Mouse (Mus musculus) CH12.LX (cell line): ENCODE data around the gene Aldh3b2. TPM values are rescaled to one million over a fixed set of nuclear protein-coding genes. Genes with fewer than 3 reads are reported as not detected.

ENCODE experiments used
- DNase-seq: peaks from one replicate; pipeline ENCODE4 v3.0.0-alpha.2; 2013; ENCODE audit errors: extremely low read depth
- H3K27ac ChIP-seq: 2 replicates; pipeline ENCODE4 v1.5.1; 2012; ENCODE audit warnings: low read depth, mild to moderate bottlenecking, control low read depth, moderate library complexity; ENCODE audit not compliant: insufficient read depth
- H3K27me3 ChIP-seq: replicated peaks from 2 replicates; pipeline ENCODE3; 2012; ENCODE audit warnings: inconsistent platforms
- H3K36me3 ChIP-seq, 2 experiments: replicated peaks in 1 of 2; 2 replicates each; pipeline versions ENCODE3 to v1.6.1; 2012; ENCODE audit warnings: inconsistent platforms in 1 of 2, low read length in 1 of 2, mild to moderate bottlenecking in 1 of 2, mixed read lengths in 1 of 2, moderate library complexity in 1 of 2; ENCODE audit not compliant: control insufficient read depth in 1 of 2, insufficient read depth in 1 of 2
- H3K4me1 ChIP-seq, 2 experiments: 2 replicates each; pipeline ENCODE4 v1.6.1; 2012; ENCODE audit warnings: inconsistent platforms in 1 of 2, moderate library complexity in 1 of 2; ENCODE audit not compliant: insufficient read depth in 2 of 2, control insufficient read depth in 1 of 2
- H3K4me2 ChIP-seq: 2 replicates; pipeline ENCODE4 v1.6.1; 2012; ENCODE audit warnings: low read depth, mild to moderate bottlenecking, control low read depth; ENCODE audit not compliant: poor library complexity, insufficient read depth, severe bottlenecking
- H3K4me3 ChIP-seq, 3 experiments: fragments of 150-350 bp in 1 of 3; sonication (generic) in 1 of 3; replicated peaks in 1 of 3; 2 replicates each; pipeline versions ENCODE3 to v1.5.1; 2011 to 2012; ENCODE audit warnings: low read depth in 2 of 3, low read length in 2 of 3, mild to moderate bottlenecking in 2 of 3, moderate library complexity in 2 of 3, control low read depth in 1 of 3, improper control_type of control experiment in 1 of 3, inconsistent platforms in 1 of 3, mixed read lengths in 1 of 3; ENCODE audit not compliant: poor library complexity in 1 of 3
- H3K79me2 ChIP-seq: replicated peaks from 2 replicates; pipeline ENCODE4 v1.6.1; 2012; ENCODE audit warnings: mild to moderate bottlenecking, moderate library complexity; ENCODE audit not compliant: control insufficient read depth, poor library complexity, insufficient read depth, severe bottlenecking; ENCODE audit errors: extremely low read depth
- H3K9ac ChIP-seq: 2 replicates; pipeline ENCODE4 v1.6.1; 2012; ENCODE audit warnings: low read depth, mild to moderate bottlenecking, control low read depth, moderate library complexity; ENCODE audit not compliant: insufficient read depth
- H3K9me3 ChIP-seq: replicated peaks from 2 replicates; pipeline ENCODE3; 2012; ENCODE audit warnings: low read length, inconsistent platforms, mixed read lengths
- BHLHE40 ChIP-seq: IDR thresholded peaks from 2 replicates; pipeline ENCODE4 v1.6.1; 2011; ENCODE audit warnings: mild to moderate bottlenecking, low read depth, low read length, improper control_type of control experiment
- CHD2 ChIP-seq: IDR thresholded peaks from 2 replicates; pipeline ENCODE4 v1.6.1; 2011; ENCODE audit warnings: low read length, improper control_type of control experiment
- CTCF ChIP-seq, 2 experiments: IDR thresholded peaks in 1 of 2; conservative IDR thresholded peaks in 1 of 2; 2 replicates each; pipeline ENCODE4 v1.5.1; 2011 to 2012; ENCODE audit warnings: low read depth in 2 of 2, low read length in 2 of 2, improper control_type of control experiment in 1 of 2, inconsistent platforms in 1 of 2, mild to moderate bottlenecking in 1 of 2, moderate library complexity in 1 of 2
- EP300 ChIP-seq: IDR thresholded peaks from 2 replicates; pipeline ENCODE4 v1.6.1; 2011; ENCODE audit warnings: low read length, improper control_type of control experiment
- JUND ChIP-seq: conservative IDR thresholded peaks from 2 replicates; pipeline ENCODE4 v1.6.1; 2011; ENCODE audit warnings: low read depth, low read length, improper control_type of control experiment
- KAT2A ChIP-seq: IDR thresholded peaks from 2 replicates; pipeline ENCODE4 v1.6.1; 2012; ENCODE audit warnings: low read length, improper control_type of control experiment, inconsistent platforms; ENCODE audit not compliant: insufficient replicate concordance
- MAFK ChIP-seq: IDR thresholded peaks from 2 replicates; pipeline ENCODE4 v1.6.1; 2011; ENCODE audit warnings: low read length, improper control_type of control experiment; ENCODE audit not compliant: insufficient replicate concordance
- MXI1 ChIP-seq: IDR thresholded peaks from 2 replicates; pipeline ENCODE4 v1.6.1; 2011; ENCODE audit warnings: mild to moderate bottlenecking, low read depth, low read length, improper control_type of control experiment
- MYC ChIP-seq: IDR thresholded peaks from 2 replicates; pipeline ENCODE4 v1.6.1; 2011; ENCODE audit warnings: low read depth, mild to moderate bottlenecking, improper control_type of control experiment, low read length
- NELFE ChIP-seq: IDR thresholded peaks from 2 replicates; pipeline ENCODE4 v1.6.1; 2011; ENCODE audit warnings: low read depth, low read length, improper control_type of control experiment
- SIN3A ChIP-seq: IDR thresholded peaks from 2 replicates; pipeline ENCODE4 v1.6.1; 2012; ENCODE audit warnings: low read length, improper control_type of control experiment, inconsistent platforms
- SMC3 ChIP-seq: IDR thresholded peaks from 2 replicates; pipeline ENCODE4 v1.6.1; 2011; ENCODE audit warnings: low read depth, low read length, improper control_type of control experiment
- TBP ChIP-seq: conservative IDR thresholded peaks from 2 replicates; pipeline ENCODE4 v1.6.1; 2011; ENCODE audit warnings: low read depth, low read length, improper control_type of control experiment
- UBTF ChIP-seq: IDR thresholded peaks from 2 replicates; pipeline ENCODE4 v1.6.1; 2012; ENCODE audit warnings: low read depth, mild to moderate bottlenecking, inconsistent platforms, low read length, improper control_type of control experiment, moderate library complexity
- USF1 ChIP-seq: IDR thresholded peaks from 2 replicates; pipeline ENCODE4 v1.6.1; 2014; ENCODE audit warnings: low read depth, mild to moderate bottlenecking, inconsistent platforms, low read length, improper control_type of control experiment
- ZMIZ1 ChIP-seq: IDR thresholded peaks from 2 replicates; pipeline ENCODE4 v1.6.1; 2012; ENCODE audit warnings: low read depth, mild to moderate bottlenecking, inconsistent platforms, low read length, improper control_type of control experiment
- ZNF384 ChIP-seq: IDR thresholded peaks from 2 replicates; pipeline ENCODE4 v1.6.1; 2012; ENCODE audit warnings: low read depth, low read length, improper control_type of control experiment, inconsistent platforms
- dilution Hi-C: fragments of 300-500 bp; cut with MboI; formaldehyde crosslinking; loops from 2 replicates; pipeline ENCODE4 v1.14.3; 2020; ENCODE audit warnings: low sequenced_read_pairs; ENCODE audit not compliant: extremely low pct_unique_long_range_greater_than_20kb, extremely low pct_ligation_motif_present
- in situ Hi-C: fragments of 300-500 bp; cut with MboI; formaldehyde crosslinking; loops from 3 replicates; pipeline ENCODE4 v1.14.3; 2019; ENCODE audit warnings: low sequenced_read_pairs, low pct_ligation_motif_present, low pct_unique_long_range_greater_than_20kb, mixed read lengths
- polyA plus RNA-seq: library from polyadenylated mRNA; unstranded; fragments of >175 nt; gene quantifications from 2 replicates; pipeline ENCODE4 v1.2.1, GENCODE M21; 2012; ENCODE audit warnings: low read depth; ENCODE audit not compliant: insufficient read length
- total RNA-seq, 2 experiments: library from RNA; depleted of rRNA; stranded (reverse); fragments of 300-350 nt in 1 of 2; fragments of >200 nt in 1 of 2; gene quantifications; 2 replicates each; pipeline ENCODE4 v1.2.3; 2012 to 2014

Gene Aldh3b2
- total and polyA plus RNA-seq, 3 experiments = not detected

DNA sequence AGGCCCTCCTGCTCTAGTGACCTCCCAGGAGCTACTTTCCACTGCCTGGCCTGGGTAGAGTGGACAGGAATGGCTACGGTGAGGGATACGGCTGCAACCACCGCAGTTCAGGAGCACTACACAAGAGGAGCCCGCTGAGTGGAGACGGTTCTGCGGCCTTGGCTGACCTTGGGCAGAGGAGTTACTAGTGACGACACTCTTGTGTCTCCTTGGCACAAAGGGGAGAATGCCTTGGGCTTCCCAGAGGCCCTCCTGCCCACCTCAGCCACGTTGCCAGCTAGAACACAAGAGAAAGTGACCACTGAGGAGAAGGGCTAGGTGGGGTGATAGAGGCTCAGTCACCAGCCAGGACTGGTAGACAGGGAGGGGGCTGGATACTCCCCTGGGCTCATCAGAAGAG is 47.9 kb upstream of the Aldh3b2 start:
- Histone ChIP-seq H3K9me3 (no peaks in the 10 kb centered on the region), H3K4me3 (no peak overlapping the region), H3K27ac (peak overlapping the region; percentile 84), H3K36me3 (peaks cover 0 to 14% of the 10 kb centered on the region in 2 experiments), H3K4me2 (no peak overlapping the region), H3K79me2 (no peaks in the 10 kb centered on the region), H3K4me1 (peaks cover 38 to 66% of the 10 kb centered on the region in 2 experiments)
- in situ Hi-C loops = no loop called here
- dilution Hi-C loops = no loop called here
- TF ChIP-seq ZMIZ1 (no peak), TBP (no peak), ZNF384 (no peak)
- TF ChIP-seq, all 38 proteins: peak for 0
- Histone ChIP-seq H3K9ac (no peak overlapping the region), H3K27me3 (no peaks in the 10 kb centered on the region)
- no peak for DNase-seq

DNA sequence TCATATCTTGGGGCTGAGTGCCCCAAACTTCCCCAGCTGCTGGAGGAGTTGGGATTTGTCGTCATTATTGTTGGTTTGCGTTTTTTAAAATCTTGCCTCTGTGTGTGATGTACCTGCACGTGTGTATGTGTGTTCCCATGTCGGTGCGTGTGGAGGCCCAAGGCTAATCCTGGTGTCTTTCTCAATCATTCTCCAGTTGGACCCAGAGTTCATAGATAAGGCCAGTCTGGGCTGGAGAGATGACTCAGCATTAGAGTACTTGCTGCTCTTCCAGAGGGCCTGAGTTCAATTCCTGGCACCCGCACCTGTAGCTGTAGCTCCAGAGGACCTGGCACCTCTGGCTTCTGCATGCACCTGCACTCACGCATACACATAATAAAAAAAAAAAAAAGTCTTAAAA is 47.3 kb upstream of the Aldh3b2 start:
- in situ Hi-C loops = no loop called here
- no peak overlapping the region for H3K27ac ChIP-seq
- H3K9ac ChIP-seq = no peak overlapping the region
- TF ChIP-seq ZNF384 (no peak), MXI1 (no peak), SMC3 (no peak), NELFE (no peak), UBTF (no peak), CTCF (conservative IDR thresholded peaks at IDR 0.05 in 1 of 2, IDR thresholded peaks at IDR 0.05 in 1 of 2; ENCODE audit: low read depth in 2 of 2, low read length in 2 of 2) (no peak), JUND (no peak), CHD2 (no peak), MAFK (no peak), KAT2A (no peak), MYC (no peak), SIN3A (no peak), USF1 (no peak), BHLHE40 (no peak), EP300 (no peak)
- peaks cover 0 to 12% of the 10 kb centered on the region in 2 experiments for H3K36me3 ChIP-seq
- DNase-seq = no peak
- no peaks in the 10 kb centered on the region for H3K9me3 ChIP-seq
- H3K4me3 ChIP-seq = no peak overlapping the region
- H3K4me2 ChIP-seq = no peak overlapping the region
- H3K4me1 ChIP-seq = peaks cover 43 to 72% of the 10 kb centered on the region in 2 experiments
- no peaks in the 10 kb centered on the region for H3K79me2 ChIP-seq
- dilution Hi-C loops = no loop called here
- no peaks in the 10 kb centered on the region for H3K27me3 ChIP-seq
